Mouse (Mus musculus): Measurements from ENCODE around the gene Cdk13. TPM values are rescaled to one million over a fixed set of nuclear protein-coding genes. Genes with fewer than 3 reads are reported as not detected.

Cdk13 gene
- total RNA-seq, 2 experiments from 2014 or later: 55.9 to 71.6 TPM

- intact Hi-C loops (cut with DNase I): no loop called here
- H3K27ac ChIP-seq: no peak overlapping the region
- TF ChIP-seq CTCF (IDR thresholded peaks at IDR 0.05): no peak
Observed at GRCm38 (mm10) chr13:17728798-17729197, 76.1 kb downstream of the Cdk13 start.

GRCm38 (mm10) chr13:17727922-17728321 lies 77.0 kb downstream of the Cdk13 start:
- intact Hi-C loops (cut with DNase I): no loop called here

More at GRCm38 (mm10) chr13:17728798-17729197, 76.1 kb downstream of the Cdk13 start:
- DNase-seq (ENCODE audit: extremely low spot score in 1 of 2, low spot score in 2 of 2): no peak
- no peak overlapping the region for H3K4me3 ChIP-seq

GRCm38 (mm10) chr13:17717357-17717756 lies 87.5 kb downstream of the Cdk13 start:
- no peak for TF ChIP-seq CTCF (IDR thresholded peaks at IDR 0.05)
- no peak overlapping the region for H3K4me3 ChIP-seq
- no peak overlapping the region for H3K27ac ChIP-seq
- intact Hi-C loops (cut with DNase I): no loop called here
- DNase-seq (ENCODE audit: extremely low spot score in 1 of 2, low spot score in 2 of 2): no peak

More at GRCm38 (mm10) chr13:17727922-17728321, 77.0 kb downstream of the Cdk13 start:
- Histone ChIP-seq H3K27ac (no peak overlapping the region), H3K4me3 (no peak overlapping the region)
- DNase-seq (ENCODE audit: extremely low spot score in 1 of 2, low spot score in 2 of 2): no peak
- TF ChIP-seq CTCF (IDR thresholded peaks at IDR 0.05): no peak

- no peak overlapping the region for H3K27ac ChIP-seq
- DNase-seq (ENCODE audit: extremely low spot score in 1 of 2, low spot score in 2 of 2): no peak
- intact Hi-C loops (cut with DNase I): no loop called here
- H3K4me3 ChIP-seq: no peak overlapping the region
- TF ChIP-seq CTCF (IDR thresholded peaks at IDR 0.05): no peak
Observed at GRCm38 (mm10) chr13:17708784-17709311, 96.0 kb downstream of the Cdk13 start.

GRCm38 (mm10) chr13:17705188-17705826 lies 99.6 kb downstream of the Cdk13 start:
- TF ChIP-seq CTCF (IDR thresholded peaks at IDR 0.05): no peak
- no peak overlapping the region for H3K27ac ChIP-seq
- H3K4me3 ChIP-seq: no peak overlapping the region
- intact Hi-C loops (cut with DNase I): no loop called here
- DNase-seq (ENCODE audit: extremely low spot score in 1 of 2, low spot score in 2 of 2): no peak

GRCm38 (mm10) chr13:17702311-17702710 lies 102.6 kb downstream of the Cdk13 start:
- no peak overlapping the region for H3K4me3 ChIP-seq
- TF ChIP-seq CTCF (IDR thresholded peaks at IDR 0.05): no peak
- no peak for DNase-seq (ENCODE audit: extremely low spot score in 1 of 2, low spot score in 2 of 2)
- intact Hi-C loops (cut with DNase I): no loop called here
- H3K27ac ChIP-seq: no peak overlapping the region

GRCm38 (mm10) chr13:17701322-17701721 lies 103.6 kb downstream of the Cdk13 start:
- H3K4me3 ChIP-seq: no peak overlapping the region
- intact Hi-C loops (cut with DNase I): no loop called here
- no peak overlapping the region for H3K27ac ChIP-seq
- no peak for DNase-seq (ENCODE audit: extremely low spot score in 1 of 2, low spot score in 2 of 2)
- no peak for TF ChIP-seq CTCF (IDR thresholded peaks at IDR 0.05)

GRCm38 (mm10) chr13:17700090-17700715 lies 104.7 kb downstream of the Cdk13 start:
- Histone ChIP-seq H3K27ac (no peak overlapping the region), H3K4me3 (no peak overlapping the region)
- no peak for TF ChIP-seq CTCF (IDR thresholded peaks at IDR 0.05)
- no peak for DNase-seq (ENCODE audit: extremely low spot score in 1 of 2, low spot score in 2 of 2)
- intact Hi-C loops (cut with DNase I): no loop called here

- intact Hi-C loops (cut with DNase I): loop anchor here (1.0 to 10.0 kb wide), 2 partner anchors 109 to 1711 kb away; partner anchors contain the start of gene Cdk13
- no peak for DNase-seq (ENCODE audit: extremely low spot score in 1 of 2, low spot score in 2 of 2)
- Histone ChIP-seq H3K27ac (peak overlapping the region; percentile 96; the same call in 1 of the 2 replicates), H3K4me3 (peak overlapping the region; percentile 78)
- TF ChIP-seq CTCF (IDR thresholded peaks at IDR 0.05): no peak
Observed at GRCm38 (mm10) chr13:17695898-17696580, 108.9 kb downstream of the Cdk13 start.

GRCm38 (mm10) chr13:17694911-17695699 lies 109.8 kb downstream of the Cdk13 start, which contains the start of the genes Mplkip and Sugct:
Gene Mplkip, plus strand, starts transcription at chr13:17695192.
Gene Sugct, minus strand, starts transcription at chr13:17695553.
- peak; percentile 98 to 99 for DNase-seq (ENCODE audit: extremely low spot score in 1 of 2, low spot score in 2 of 2)
- Histone ChIP-seq H3K4me3 (peak within 1 kb of the TSS; percentile 78), H3K27ac (peak within 1 kb of the TSS; percentile 96)
- intact Hi-C loops (cut with DNase I): loop anchor here (1.0 to 10.0 kb wide), 2 partner anchors 110 to 1710 kb away; partner anchors contain the start of gene Cdk13
- no peak for TF ChIP-seq CTCF (IDR thresholded peaks at IDR 0.05)

- TF ChIP-seq CTCF (IDR thresholded peaks at IDR 0.05): no peak
- intact Hi-C loops (cut with DNase I): loop anchor here (10.0 kb wide), 1 partner anchor 1710 kb away; no protein-coding TSS in a partner anchor
- H3K4me3 ChIP-seq: peak overlapping the region; percentile 78
- peak overlapping the region; percentile 80 for H3K27ac ChIP-seq
- DNase-seq (ENCODE audit: extremely low spot score in 1 of 2, low spot score in 2 of 2): peak in 1 of 2 experiments; percentile 53
Observed at GRCm38 (mm10) chr13:17694414-17694813, 110.5 kb downstream of the Cdk13 start.

All from left cerebral cortex, adult 2 months (tissue).